Mouse (Mus musculus): ENCODE results near the gene Gna14.

GRCm38 (mm10) chr19:16520608-16521007 is 85.0 kb downstream of the Gna14 start:
- TF ChIP-seq CTCF (IDR thresholded peaks at IDR 0.05; ENCODE audit: insufficient read depth, low read depth, low read length) = no peak
- TF ChIP-seq POLR2A (IDR thresholded peaks at IDR 0.05; ENCODE audit: insufficient read depth, low read depth, low read length) = no peak

Data from olfactory bulb, adult 2 months (tissue).